Mouse (Mus musculus) cerebellum, adult (tissue): ENCODE data around the gene Afmid.

Experiments
- ATAC-seq: cut with Nextera tagmentation; 2 replicates; pipeline ENCODE4 v1.9.2; 2017; ENCODE audit warnings: mild to moderate bottlenecking, moderate library complexity, mixed read lengths; ENCODE audit not compliant: insufficient number of reproducible peaks, low FRiP score, low TSS enrichment

Afmid gene

GRCm38 (mm10) chr11:117846640-117847039 is 20.9 kb downstream of the Afmid start:
- no peak for ATAC-seq

GRCm38 (mm10) chr11:117847593-117848215 is 22.0 kb downstream of the Afmid start:
- ATAC-seq: no peak

GRCm38 (mm10) chr11:117848271-117848984 is 22.7 kb downstream of the Afmid start:
- peak; percentile 32; the same call in 1 of the 2 replicates for ATAC-seq

DNA sequence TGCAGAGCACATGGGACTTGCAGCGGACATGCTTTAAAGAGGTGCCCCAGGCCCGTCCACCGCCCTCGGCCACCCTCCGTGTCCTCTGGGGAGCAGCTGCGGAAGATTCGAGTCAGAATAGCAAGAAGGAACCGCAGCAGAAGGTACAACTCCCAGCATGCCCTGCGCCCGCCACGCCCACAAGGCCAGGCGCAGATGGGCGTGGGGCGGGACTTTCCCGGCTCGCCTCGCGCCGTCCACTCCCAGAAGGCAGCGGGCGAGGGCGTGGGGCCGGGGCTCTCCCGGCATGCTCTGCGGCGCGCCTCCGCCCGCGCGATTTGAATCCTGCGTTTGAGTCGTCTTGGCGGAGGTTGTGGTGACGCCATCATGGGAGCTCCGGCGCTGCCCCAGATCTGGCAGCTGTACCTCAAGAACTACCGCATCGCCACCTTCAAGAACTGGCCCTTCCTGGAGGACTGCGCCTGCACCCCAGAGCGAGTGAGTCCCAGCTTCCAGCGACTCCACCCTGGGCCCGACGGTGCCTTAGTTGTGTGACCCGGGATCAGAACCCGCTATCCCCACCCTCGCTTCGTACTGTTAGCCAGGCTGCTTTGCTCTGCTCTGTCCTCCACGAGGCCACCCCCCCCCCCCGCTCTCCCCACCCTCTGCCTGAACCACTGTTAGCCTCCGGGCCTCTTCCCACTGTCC is 23.4 kb downstream of the Afmid start, which contains the start of gene Birc5:
Birc5 (plus strand) TSS at position 267 of the 687 bp plus-strand sequence.
- ATAC-seq: peak; percentile 90; the same call in 1 of the 2 replicates

- ATAC-seq: no peak
Observed at GRCm38 (mm10) chr11:117852875-117853274, 27.2 kb downstream of the Afmid start.

GRCm38 (mm10) chr11:117854241-117854640 is 28.5 kb downstream of the Afmid start:
- ATAC-seq: no peak

DNA sequence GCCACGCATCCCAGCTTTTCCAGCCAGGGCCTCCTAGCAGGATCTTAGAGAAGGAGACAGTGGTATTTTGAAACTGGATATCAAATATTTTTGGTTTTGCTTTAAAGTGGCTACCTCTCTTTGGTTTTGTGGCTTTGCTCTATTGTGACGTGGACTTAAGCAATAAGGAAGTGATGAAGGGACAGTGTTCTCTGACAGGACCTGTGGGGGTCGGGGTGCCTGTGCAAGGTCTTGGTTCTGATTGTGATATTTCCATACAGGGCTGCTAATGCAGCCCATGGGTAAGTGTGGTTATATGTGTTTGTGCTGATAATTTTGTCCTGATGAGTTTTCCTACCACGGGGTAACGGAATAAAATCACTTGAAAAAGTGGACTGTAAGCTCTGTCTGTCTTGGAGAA is 29.6 kb downstream of the Afmid start:
- ATAC-seq: no peak

GRCm38 (mm10) chr11:117855975-117856374 is 30.3 kb downstream of the Afmid start:
- no peak for ATAC-seq

GRCm38 (mm10) chr11:117857462-117857861 is 31.7 kb downstream of the Afmid start:
- no peak for ATAC-seq

GRCm38 (mm10) chr11:117858392-117858791 is 32.7 kb downstream of the Afmid start:
- ATAC-seq: no peak

- ATAC-seq: no peak
Observed at GRCm38 (mm10) chr11:117860601-117861000, 34.9 kb downstream of the Afmid start, which contains the start of gene Tmem235. Gene Tmem235 (plus strand): TSS chr11:117860752.

- no peak for ATAC-seq
Observed at GRCm38 (mm10) chr11:117863174-117863856, 37.6 kb downstream of the Afmid start.

DNA sequence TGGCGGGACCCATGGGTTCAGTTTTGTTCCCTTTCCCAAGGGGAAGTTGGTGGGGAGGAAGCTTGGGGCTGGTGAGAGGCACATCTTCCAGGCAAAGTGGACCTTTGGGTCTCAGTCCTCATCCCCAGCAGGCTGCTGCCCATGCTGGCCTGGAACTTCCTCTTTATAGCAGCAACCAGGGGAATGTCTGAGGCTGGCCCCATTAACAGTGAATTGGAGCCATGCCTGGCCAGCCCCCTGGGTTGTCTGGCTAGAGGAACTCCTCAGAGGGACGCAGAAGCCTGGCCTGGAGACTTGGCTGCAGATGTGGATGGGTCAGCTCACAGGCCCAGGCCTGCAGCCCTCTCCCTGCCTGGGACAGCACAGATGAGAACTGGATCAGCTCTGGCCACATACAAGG is 39.1 kb downstream of the Afmid start:
- no peak for ATAC-seq

DNA sequence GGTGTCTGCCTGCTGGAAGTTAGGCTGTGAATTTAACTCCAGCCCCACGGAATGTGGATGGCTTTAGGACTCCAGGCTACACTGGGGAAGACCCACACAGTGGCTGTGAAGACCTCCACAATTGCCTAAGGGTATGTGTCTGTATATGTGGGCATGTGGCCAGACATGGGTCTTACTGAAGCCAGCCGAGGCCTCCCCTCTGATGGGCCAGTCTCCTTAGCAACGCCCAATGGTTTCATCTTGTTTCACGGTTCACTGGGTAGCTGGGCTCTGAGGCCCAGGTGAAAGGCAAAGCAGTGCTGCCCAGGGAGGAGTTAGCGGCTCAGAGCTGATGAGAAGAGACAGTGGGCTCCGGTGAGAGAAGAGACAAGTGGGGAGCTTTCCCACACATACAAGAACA is 40.3 kb downstream of the Afmid start:
- no peak for ATAC-seq

GRCm38 (mm10) chr11:117870688-117871365 is 45.1 kb downstream of the Afmid start:
- ATAC-seq: peak; percentile 45; the same call in 1 of the 2 replicates

DNA sequence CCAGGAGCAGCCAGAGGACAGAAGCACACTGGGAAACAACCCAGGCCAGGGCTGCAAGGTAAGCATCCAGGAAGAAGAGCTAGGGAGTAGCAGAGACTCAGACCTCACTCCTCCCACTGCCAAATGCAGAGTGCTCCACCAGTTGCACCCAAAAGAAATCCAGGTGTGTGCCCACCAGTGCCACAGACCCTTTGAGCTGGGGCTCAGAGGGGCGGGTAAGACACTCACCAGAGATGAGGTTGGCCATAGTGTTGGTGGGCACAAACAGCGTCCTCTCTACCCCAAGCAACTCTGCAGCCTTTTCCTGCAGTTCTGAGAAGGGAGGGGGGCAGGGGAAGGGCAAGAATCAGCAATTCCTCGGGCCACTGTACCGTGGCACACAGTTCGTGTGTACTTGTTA is 45.7 kb downstream of the Afmid start:
- no peak for ATAC-seq

GRCm38 (mm10) chr11:117871911-117872584 is 46.3 kb downstream of the Afmid start:
- ATAC-seq: no peak

DNA sequence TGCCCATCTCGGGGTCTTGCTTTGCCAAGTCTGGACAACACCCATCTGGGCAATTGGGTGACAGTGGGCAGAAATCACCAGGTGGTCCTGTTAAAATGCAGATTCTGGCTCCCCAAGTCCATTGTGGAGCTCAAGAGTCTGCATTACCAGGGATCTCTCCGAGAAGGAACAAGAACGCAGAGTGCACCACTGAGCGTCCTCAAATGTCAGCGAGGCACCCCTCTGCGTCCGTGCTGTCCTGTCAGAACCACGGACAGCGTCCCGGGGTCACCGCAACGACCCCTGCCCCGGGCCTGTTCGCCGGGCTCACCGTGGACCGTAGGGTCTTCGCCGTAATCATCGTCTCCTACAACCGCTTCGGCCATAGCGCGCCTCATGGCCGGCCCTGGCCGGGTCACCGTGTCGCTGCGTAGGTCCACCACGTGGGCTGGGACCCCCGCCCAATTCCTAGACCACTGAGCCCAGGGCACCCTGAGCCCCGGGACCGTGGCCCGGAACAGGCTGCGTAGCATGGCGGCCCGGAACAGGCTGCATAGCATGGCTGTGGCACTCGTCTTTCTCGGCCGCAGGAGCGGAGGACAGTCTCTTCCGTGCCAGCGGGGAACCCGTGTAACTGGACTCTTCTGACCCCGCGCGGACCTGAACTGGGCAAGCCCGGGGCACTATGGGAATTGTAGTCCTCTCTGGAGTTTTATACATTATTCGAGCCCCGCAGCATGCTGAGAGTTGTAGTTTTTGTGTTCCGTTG is 47.3 kb downstream of the Afmid start, which contains the start of gene Tha1:
Tha1 (minus strand) TSS at position 621 of the 748 bp plus-strand sequence.
- peak; percentile 75 for ATAC-seq

- ATAC-seq: no peak
Observed at GRCm38 (mm10) chr11:117874419-117874818, 48.7 kb downstream of the Afmid start.
